Mouse (Mus musculus): Measurements from ENCODE around the gene Bub3.

Bub3 gene

DNA sequence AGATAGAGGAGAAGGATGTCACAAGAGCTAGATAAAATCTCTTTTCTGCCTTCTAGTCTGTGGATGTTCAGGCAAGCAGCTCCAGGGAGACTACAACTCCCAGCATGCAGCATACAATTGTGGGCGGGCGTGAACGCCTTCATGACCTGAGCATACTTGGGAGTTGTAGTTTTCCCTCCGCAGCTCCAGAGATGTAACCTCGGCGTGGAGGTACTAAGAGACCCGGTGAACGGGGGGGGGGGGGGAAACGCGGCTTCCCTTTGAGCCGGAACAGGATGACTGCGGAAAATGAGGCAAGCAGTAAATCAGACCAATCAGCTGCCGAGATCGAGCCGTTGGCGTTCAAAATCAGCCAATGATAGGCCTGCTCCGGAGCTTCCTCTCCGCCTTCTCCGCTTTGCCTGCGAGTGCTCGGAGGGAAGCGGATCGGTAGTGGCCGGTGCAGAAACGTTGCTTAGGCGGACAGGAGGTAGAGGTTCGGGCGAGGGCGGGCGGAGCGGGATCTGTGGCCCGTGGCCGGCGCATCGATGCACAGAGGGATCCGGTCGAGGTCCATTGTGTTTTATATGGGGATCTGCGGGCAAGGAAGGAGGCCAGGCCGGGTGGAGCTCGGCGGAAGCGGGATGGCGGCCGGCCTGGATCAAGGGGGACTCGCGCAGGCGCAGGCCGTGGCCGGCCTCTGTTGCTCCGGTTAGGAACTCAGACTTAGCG is at the start of gene Bub3:
TSS of gene Bub3 (plus strand) at position 237 of the 711 bp plus-strand sequence.
- peak; percentile 83 to 89 for DNase-seq

DNA sequence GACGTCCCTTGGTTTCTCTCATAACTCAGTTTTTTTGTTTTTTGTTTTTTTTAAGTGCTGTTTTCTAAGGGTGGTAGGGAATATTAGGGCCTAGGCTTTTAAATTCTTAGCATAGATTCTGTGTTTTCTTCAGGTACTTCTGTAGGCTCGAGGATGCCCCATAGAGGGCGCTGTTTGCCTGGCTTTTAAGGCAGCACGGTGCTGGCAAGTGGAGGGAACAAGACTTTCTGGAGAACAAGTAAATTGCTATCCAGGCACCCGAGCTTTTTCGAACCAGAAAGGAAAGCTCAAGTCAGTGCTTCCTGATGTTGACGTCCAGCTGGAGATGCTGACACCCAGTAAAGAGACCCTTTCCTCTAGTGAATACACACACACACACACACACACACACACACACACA is 20.0 kb upstream of the Bub3 start:
- DNase-seq = peak; percentile 35 to 42

DNA sequence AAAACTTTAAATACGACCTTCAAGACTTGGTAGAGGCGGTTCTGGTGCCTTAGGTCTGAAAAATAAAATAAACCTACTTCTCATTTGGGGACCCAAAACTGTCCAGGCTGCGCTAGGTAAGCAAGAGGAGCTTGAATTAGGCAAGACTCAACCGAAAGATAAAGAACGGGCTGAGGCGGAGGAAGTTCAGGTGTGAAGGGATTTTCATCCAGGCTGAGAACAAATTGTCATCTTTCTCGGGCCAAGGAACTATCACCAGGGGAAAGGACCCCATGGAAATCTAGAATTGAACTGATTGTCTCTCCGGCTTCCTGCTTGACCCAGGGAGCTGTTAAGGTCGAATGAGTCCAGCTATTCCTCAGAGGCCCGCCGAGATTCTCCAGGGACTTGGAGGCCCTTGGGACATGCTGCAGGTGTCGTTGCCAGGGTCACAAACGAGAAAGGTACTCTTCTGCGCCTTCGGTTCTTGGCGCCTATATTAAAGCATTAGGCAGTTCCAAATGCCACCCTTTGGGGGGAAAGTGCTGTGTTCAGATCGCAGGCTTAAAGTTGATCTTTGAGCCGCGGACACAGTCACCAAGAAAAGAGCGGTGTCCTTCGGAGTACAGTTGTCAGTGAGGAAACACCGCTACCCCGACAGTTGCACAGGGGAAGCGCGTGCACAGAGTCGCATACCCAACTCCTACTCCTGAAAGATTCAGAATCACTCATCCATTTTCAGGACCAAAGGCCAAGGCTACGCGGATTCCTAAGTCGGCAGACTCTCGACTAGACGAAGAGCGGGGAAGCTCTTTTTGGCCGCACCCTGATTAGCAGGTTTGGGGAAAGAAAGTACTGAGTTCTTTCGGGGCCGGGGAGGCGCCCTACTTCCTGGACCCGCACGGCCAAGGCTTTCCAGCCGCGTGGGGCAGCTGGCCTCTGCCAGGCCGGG is 18.6 kb upstream of the Bub3 start:
- no peak for DNase-seq

DNA sequence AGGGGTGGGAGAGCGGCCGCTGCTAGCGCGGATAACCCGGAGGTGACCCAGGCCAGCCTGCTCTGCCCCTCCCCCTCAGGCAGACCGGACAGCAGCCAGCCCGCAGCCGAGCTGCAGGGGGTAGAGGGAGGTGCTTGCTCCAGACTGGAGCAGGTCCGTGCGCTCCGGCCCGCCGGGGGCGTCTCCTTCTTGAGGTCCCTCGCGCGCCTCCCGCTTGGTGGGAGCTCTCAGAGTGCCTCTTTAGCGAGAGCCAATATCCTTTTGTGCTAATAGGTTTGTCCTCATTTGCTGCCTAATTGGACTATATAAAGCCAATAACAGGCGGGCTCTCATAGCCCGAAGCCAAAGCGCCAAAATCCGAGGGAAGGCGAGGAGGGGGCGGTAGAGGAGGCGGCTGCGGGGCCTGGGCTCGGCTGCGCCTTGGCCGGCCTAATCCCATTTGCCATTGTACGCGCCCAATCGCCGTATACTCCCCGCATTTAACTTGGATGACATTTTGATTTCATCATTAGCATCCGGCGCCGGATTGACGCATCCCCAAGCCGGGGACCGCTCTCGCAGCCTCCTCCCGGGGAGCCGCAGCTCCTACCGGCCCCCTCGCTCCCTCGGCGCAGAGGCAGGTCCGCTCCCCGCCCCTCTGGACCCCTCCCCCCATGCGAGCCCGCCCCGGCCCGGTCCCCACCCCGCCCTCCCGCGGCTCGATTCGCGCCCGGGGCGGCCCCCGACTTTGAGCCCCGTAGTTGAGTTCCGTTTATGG is 17.7 kb upstream of the Bub3 start, which contains the start of gene Hmx3:
TSS of gene Hmx3 (plus strand) at position 753 of the 757 bp plus-strand sequence.
- DNase-seq = no peak

DNA sequence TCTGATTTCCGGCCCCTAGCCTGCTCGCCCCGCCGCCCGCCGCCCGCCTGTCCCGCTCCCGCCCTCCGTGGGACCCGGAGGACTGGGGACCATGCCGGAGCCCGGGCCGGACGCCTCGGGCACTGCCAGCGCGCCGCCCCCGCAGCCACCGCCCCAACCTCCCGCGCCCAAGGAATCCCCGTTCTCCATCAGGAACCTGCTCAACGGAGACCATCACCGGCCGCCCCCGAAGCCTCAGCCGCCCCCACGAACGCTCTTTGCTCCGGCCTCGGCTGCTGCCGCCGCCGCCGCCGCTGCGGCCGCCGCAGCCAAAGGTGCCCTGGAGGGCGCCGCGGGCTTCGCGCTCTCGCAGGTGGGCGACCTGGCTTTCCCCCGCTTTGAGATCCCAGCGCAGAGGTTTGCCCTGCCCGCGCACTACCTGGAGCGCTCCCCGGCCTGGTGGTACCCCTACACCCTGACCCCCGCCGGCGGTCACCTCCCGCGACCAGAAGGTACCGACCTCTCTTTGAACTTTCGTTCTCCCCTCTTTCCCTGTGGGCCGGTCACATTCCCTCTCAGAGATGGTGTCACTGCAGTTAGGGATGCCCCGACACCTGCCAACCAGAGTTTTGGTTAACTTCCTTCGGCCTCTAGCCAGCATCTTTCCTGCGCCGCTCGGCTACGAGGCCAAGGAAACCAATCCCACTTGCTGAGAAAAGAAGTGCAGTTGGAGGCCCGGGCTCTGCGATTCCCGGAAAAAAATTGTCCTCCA is 17.0 kb upstream of the Bub3 start:
- no peak for DNase-seq

DNA sequence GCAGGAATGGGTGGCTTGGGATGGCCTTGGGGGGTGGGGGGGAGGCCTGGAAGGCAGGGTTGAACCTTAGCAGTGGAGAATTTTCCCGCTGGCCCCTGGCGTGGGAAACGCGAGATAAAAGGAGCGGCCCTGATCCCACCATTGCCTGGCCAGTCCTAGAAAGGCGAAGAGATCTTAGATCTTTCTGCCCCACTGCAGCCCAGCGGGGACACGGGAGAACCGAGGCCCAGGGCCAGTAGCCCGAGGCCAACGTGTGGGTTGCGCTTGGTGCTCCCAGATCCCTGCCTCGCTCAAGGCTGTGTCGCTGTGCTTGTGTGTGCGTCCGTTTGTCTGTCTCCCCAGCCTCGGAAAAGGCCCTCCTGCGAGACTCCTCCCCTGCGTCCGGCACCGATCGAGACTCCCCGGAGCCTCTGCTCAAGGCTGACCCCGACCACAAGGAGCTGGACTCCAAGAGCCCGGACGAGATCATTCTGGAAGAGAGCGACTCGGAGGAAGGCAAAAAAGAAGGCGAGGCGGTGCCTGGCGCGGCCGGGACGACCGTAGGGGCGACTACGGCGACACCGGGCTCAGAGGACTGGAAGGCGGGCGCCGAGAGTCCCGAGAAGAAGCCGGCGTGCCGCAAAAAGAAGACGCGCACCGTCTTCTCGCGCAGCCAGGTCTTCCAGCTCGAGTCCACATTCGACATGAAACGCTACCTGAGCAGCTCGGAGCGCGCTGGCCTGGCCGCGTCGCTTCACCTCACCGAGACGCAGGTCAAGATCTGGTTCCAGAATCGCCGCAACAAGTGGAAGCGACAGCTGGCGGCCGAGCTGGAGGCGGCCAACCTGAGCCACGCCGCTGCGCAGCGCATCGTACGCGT is 16.2 kb upstream of the Bub3 start:
- DNase-seq = no peak

DNA sequence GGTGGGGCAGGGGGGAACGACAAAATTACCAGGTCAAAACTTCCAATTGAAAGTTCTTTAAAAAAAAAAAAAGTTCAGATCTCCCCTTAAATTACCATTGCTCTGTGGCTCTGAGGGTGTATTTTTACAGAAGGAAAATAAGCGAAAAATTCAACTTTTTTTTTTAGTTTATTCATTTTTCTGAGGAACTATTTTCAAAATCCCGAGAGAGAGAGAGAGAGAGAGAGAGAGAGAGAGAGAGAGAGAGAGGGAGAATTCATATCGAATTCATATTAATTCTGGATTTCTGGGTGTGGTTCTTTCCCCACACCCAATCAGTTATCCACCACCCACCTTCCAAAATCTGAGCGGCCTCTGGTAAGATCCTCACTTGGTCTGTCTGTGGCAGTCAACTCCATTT is 15.2 kb upstream of the Bub3 start:
- no peak for DNase-seq

DNA sequence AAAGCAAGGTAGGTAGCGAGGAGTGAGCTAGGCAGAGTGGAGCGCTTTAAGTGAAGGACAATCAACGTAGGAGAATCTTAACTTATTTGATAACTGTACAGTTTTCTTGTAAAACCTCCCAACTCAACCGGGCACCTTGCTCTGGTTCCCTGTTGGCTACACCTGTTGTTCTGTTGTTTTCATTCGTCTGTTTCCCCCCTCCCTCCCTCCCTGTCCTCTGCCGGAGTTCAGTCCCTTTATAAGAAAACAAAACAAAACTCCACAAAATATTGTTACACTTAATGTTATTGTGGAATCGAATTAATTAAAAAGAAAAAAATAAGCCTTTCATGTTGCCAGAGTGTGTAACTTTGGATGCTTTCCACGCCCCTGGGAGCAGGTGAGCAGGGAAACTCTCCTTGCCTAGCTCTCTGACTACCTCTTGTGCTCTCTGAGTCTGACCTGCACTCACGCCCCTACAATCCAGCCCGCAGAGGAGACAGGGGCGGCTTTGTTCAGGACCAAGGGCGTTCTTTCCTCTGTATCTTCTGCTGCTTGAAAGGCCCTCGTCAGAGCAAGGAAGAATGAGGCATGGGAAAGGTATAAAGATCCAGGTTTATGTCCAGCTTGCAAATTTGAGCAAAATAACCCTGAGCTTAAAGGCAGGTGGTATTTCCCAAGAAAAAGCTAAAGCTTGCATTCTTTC is 14.2 kb upstream of the Bub3 start:
- DNase-seq = no peak

DNA sequence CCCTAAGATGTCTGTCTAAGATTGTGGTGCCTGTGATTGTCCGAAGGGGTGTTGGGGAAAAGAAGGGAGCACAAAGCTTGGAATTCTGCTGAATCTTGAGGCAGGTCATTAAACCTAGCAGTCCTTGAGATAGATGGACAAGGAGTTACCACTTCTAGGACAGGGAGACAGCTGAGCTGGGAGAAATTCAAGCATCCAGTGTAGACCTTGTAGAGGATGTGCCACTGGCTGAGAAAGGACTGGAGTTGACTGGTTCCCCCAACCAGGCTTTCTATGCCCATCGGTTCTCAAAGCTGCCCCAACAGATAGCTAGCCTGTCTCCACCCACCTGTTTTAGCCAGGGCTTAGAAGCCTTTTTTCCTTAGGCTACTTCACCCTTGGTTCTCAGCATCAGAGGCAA is 13.6 kb upstream of the Bub3 start:
- no peak for DNase-seq

DNA sequence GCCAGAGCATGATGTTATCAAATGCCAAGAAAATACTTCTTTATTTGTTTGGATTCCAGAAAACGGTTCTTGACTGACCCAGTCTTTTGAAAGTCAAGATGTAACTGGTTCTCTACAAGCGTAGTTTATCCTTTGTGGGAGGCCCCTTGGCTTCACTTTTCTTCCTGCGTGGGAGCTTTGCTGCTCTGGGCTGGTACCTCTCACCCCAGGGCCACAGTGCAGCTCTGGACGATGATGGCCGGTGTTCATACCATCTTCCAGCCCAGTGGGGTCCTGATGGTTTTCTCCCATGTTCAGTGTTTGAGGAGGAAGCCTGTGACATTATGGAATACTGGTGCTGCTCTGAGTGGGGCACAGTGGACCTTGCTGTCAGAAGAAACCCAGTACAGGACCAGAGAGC is 12.5 kb upstream of the Bub3 start:
- no peak for DNase-seq

DNA sequence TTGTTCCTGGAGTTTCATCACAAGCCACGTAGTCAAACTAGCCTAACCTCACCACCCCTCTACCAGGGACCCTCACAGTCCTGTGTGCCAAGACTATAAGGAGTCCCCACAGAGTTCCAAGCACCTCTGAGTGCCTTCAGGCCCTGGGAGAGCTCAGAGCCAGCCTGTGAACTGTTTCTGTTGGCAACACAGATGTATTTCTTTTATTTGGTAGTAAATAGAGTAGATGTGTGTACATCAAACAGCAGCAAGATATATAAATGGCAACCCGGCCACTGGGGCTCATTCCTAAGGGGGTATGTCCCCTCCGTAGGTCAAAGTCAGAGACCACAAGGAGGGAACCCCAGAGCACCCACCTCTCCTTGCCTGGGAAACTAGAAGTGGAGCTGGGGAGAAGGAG is 11.5 kb upstream of the Bub3 start, which contains the start of gene Hmx2:
TSS of gene Hmx2 (plus strand) at position 301 of the 400 bp plus-strand sequence.
- no peak for DNase-seq

DNA sequence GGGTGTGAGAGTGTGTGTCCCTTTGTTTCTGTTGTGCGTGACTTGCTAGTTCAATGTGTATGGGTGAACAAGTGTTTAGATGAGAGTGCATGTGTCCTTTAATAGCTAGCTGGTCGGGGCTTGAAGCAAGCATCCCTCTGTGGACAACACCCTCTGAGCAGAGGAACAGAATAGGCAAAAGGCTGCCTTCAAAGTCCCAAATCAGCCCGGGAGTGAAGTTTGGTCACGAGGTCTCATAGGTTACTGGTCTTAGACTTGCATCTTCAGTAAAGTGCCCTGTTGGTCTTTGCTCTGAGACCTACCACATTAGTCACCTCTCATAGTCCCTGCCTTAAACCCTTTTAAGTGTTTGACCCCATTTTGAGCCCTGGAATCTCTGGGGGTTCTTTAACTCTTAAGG is 8.6 kb upstream of the Bub3 start:
- no peak for DNase-seq

DNA sequence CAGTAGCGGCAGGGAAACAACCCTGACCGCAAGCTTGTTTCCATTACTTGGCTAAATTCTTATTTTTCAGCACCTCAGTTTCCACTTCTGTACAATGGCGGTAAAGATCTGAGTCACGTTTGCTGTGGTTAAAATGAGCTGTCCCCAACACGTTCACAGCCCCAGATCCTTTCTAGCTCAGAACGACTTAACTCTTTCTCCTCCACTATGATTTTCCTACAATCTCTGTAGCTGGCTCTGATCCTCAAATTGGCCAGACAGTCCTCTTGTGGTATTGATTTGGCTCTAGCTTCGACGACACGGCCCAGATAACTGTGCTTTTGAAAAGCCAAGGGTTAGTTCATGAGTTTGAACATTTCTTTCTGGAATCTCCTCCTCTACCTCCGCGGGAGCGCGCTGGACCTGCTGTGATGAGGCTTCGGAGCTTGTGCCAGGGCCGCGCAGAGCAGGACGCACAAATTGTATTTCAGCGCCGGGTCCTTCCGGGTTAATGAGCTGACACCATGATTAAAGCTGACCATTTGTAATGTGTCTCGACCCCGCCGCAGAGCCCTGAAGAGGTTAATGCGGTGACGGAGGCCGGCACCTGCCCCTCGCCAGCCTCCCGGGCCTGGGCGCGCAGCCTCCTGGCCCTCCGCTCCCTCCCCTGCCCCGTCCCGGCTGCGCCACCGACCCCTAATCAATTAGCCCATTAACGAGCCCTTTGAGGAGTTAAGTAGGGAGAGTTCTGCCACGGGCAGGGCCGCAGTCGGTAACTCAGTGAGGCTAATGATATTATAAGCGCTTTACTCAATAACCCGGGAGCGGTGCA is 7.9 kb upstream of the Bub3 start:
- no peak for DNase-seq

DNA sequence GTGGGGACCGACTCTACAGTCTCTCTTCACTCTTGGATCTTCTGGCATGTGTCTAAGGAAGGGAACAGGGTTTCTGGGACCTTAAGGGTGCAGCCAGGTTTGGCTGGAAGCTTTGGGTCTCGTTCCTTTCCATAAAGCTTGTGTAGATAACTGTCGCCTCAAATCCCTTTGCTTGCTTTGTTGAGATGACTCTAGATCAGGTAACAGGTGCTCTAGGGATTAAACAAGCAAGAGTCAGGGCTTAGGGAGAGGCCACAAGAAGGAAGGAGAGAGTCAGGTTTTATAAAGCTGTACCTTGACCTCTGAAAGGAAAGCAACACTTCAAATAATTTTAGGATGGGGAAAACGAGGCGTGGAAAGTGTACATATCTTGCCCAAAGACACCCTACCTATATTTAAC is 7.2 kb upstream of the Bub3 start:
- DNase-seq = no peak

DNA sequence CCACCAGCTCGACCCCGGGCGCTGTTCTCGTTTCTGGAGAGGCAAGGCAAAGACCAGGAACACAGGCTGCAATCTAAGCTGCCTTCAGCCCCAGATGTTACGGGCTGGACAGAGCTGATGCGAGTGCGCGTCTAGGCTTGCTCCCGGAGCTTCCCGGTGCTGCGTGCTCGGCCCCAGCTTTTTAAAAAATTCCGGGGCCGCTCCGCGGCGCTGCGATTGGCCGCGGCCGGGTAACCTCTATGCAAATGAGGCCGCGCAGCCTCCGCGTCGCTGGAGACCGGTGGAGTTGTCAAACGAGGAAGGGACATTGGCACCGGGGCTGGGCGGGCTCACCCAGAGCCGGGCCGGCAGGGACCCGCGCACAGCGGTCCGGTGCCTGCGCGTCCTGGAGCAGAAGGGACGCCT is 6.2 kb upstream of the Bub3 start:
- DNase-seq = peak; percentile 34 to 39

DNA sequence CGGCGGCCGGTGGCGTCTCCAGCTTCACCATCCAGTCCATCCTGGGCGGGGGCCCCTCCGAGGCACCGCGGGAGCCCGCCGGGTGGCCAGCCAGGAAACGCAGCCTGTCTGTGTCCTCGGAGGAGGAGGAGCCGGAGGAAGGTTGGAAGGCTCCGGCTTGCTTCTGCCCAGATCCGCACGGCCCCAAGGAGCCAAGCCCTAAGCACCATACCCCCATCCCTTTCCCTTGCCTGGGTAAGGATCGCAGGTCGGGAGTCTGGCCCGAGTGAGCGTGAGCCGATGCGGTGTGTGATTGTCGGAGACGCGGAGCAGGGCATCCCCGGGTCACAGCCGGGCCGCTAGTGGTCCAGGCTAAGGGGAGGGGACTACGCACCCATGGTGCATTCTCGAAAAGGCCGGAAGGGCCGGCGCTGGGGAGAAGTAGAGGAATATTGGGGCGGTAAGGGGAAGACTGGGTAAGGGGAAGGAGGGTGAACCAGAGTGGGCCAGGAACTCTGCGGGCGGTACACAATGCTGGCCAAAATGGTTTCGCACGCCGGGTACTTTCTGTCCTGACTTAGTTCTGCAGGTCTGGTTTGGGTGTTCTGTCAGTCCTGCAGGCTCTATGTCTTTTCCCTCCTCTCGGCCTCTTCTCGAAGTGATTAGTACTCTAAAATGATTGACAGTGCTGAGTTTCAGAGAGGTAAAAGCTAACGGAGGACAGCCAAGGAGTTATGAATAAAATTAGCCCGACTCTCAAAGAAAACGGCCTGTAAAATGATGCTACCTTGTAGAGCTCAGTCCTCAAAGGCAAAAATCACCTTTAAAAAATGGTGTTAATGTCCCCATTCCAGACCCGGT is 5.5 kb upstream of the Bub3 start:
- no peak for DNase-seq

DNA sequence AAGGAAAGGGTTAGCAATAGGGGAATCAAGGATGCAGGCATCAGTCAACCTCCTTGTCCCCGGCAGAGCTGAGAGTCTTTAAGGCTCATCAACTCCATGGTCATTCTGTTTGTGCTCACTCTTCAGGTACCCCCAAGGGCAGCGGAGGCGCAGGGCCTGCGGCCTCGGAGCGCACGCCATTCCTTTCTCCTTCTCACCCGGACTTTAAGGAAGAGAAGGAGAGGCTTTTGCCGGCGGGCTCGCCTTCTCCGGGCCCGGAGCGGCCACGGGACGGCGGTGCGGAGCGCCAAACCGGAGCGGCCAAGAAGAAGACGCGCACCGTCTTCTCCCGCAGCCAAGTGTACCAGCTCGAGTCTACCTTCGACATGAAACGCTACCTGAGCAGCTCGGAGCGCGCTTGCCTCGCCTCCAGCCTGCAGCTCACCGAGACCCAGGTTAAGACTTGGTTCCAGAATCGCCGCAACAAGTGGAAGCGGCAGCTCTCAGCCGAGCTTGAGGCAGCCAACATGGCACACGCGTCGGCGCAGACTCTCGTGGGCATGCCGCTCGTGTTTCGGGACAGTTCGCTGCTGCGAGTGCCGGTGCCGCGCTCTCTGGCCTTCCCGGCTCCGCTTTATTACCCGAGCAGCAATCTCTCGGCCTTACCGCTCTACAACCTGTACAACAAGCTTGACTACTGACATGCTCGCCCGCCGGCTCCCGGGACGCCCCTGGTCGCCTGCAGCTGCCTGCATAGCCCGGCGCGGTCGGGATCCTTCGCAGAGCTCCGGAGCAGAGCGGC is 4.5 kb upstream of the Bub3 start:
- DNase-seq = no peak

DNA sequence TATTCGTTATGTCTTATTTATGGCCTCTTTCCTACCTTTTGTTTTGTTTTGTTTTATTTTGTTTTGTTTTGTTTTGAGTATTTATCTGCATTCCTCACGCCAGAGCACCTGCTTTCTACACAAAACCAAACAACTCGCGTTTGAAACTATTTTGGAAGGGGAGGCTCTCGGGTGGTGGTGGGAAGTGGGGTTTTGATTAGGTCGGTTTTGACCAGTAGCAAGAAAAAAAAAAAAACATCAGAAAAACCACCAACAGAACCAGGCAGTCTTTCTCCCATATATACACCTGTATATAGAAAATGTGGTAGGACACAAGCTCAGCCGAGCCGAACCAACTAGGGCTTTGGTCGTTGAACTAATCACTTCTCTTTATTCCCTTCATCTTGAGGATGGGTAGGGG is 3.9 kb upstream of the Bub3 start:
- no peak for DNase-seq
